Mouse (Mus musculus) liver, embryonic 14.5 days (tissue): ENCODE data around the gene Faap20. TPM values are rescaled to one million over a fixed set of nuclear protein-coding genes. Genes with fewer than 3 reads are reported as not detected.

Experiments used
- ATAC-seq: fragments of 200-750 bp; cut with Nextera tagmentation; 2 replicates; pipeline ENCODE4 v1.8.0; 2017; ENCODE audit warnings: moderate number of reproducible peaks, mild to moderate bottlenecking, moderate library complexity; ENCODE audit not compliant: insufficient read depth
- DNase-seq, 3 experiments: peaks; one replicate each; pipeline ENCODE4 v3.0.0-alpha.2; 2012 to 2013; ENCODE audit warnings: low read depth in 3 of 3, low spot score in 3 of 3
- H3K27ac ChIP-seq: fragments of 300-500 bp; sonication (generic); 2 replicates; pipeline ENCODE4 v1.5.1; 2014; ENCODE audit warnings: moderate library complexity, mild to moderate bottlenecking, control low read depth, inconsistent platforms
- H3K27me3 ChIP-seq: fragments of 300-500 bp; sonication (generic); 2 replicates; pipeline ENCODE4 v1.6.1; 2014; ENCODE audit warnings: mild to moderate bottlenecking, low read length, moderate library complexity; ENCODE audit not compliant: control insufficient read depth, insufficient read depth
- H3K36me3 ChIP-seq: fragments of 300-500 bp; sonication (generic); replicated peaks from 2 replicates; pipeline ENCODE4 v1.6.1; 2014; ENCODE audit warnings: low read depth; ENCODE audit not compliant: control insufficient read depth, insufficient read depth
- H3K4me1 ChIP-seq, 2 experiments: fragments of 200-500 bp in 1 of 2; fragments of 300-500 bp in 1 of 2; sonication (generic) in 1 of 2; replicated peaks; 2 replicates each; pipeline ENCODE4 v1.6.1; 2012 to 2014; ENCODE audit warnings: antibody characterized with exemption in 1 of 2, inconsistent platforms in 1 of 2, low read length in 1 of 2; ENCODE audit not compliant: control insufficient read depth in 2 of 2, insufficient read depth in 2 of 2
- H3K4me2 ChIP-seq: fragments of 300-500 bp; sonication (generic); 2 replicates; pipeline ENCODE4 v1.6.1; 2014; ENCODE audit warnings: low read depth, mild to moderate bottlenecking, control low read depth, moderate library complexity
- H3K4me3 ChIP-seq, 2 experiments: fragments of 200-500 bp in 1 of 2; fragments of 300-500 bp in 1 of 2; sonication (generic) in 1 of 2; 2 replicates each; pipeline ENCODE4 v1.5.1; 2012 to 2014; ENCODE audit warnings: low read depth in 2 of 2, low read length in 2 of 2, mild to moderate bottlenecking in 2 of 2, control low read depth in 1 of 2, inconsistent platforms in 1 of 2, moderate library complexity in 1 of 2; ENCODE audit not compliant: insufficient read depth in 1 of 2
- H3K9ac ChIP-seq: fragments of 300-500 bp; sonication (generic); replicated peaks from 2 replicates; pipeline ENCODE4 v1.6.1; 2014; ENCODE audit warnings: mild to moderate bottlenecking, control low read depth, moderate library complexity
- H3K9me3 ChIP-seq: fragments of 300-500 bp; sonication (generic); 2 replicates; pipeline ENCODE4 v1.6.1; 2016; ENCODE audit warnings: low read length, mixed read lengths; ENCODE audit not compliant: control insufficient read depth
- CTCF ChIP-seq: IDR thresholded peaks from 2 replicates; pipeline ENCODE4 v1.5.1; 2016; ENCODE audit warnings: antibody characterized with exemption, low read depth, control low read depth
- EP300 ChIP-seq: IDR thresholded peaks from 2 replicates; pipeline ENCODE4 v1.6.1; 2016; ENCODE audit warnings: antibody characterized with exemption, low read depth
- WGBS: fragments of 180-500 bp; shearing (Covaris S2); extraction: QIAGEN DNeasy Blood & Tissue Kit; methylation state at CpG from one replicate; pipeline ENCODE4 v1.1.7; 2014; ENCODE audit not compliant: insufficient replicate concordance; 5-methylcytosine and 5-hydroxymethylcytosine counted together
- polyA plus RNA-seq, 2 experiments: library from polyadenylated mRNA; depleted of rRNA in 1 of 2; stranded (reverse) in 1 of 2; unstranded in 1 of 2; fragments of >200 nt; fragmentation: Nextera tagmentation in 1 of 2; extraction: Ambion mirVana in 1 of 2; gene quantifications; 2 replicates each; pipeline versions ENCODE4 v1.2.1 to v1.2.3; 2012 to 2014

Gene Faap20
- polyA plus RNA-seq, 2 experiments: 12.2 to 14.8 TPM

GRCm38 (mm10) chr4:155223594-155224528 lies 25.7 kb upstream of the Faap20 start:
- Histone ChIP-seq H3K4me2 (peak overlapping the region; percentile 79), H3K36me3 (no peaks in the 10 kb centered on the region), H3K9me3 (no peaks in the 10 kb centered on the region), H3K4me1 (peaks cover 5 to 19% of the 10 kb centered on the region in 2 experiments), H3K4me3 (peak overlapping the region; percentile 23 to 70), H3K27ac (peak overlapping the region; percentile 65), H3K27me3 (peaks cover 27% of the 10 kb centered on the region), H3K9ac (peak overlapping the region; percentile 73)
- TF ChIP-seq CTCF (no peak), EP300 (no peak)
- DNase-seq (no peak), ATAC-seq (no peak)
- 23% methylated on average over 20 of the region's 20 CpGs for WGBS

GRCm38 (mm10) chr4:155225918-155226317 lies 23.7 kb upstream of the Faap20 start:
- no peak for ATAC-seq
- peaks cover 5 to 9% of the 10 kb centered on the region in 2 experiments for H3K4me1 ChIP-seq
- H3K9me3 ChIP-seq: no peaks in the 10 kb centered on the region
- no peak overlapping the region for H3K4me3 ChIP-seq
- no peaks in the 10 kb centered on the region for H3K36me3 ChIP-seq
- no peak overlapping the region for H3K9ac ChIP-seq
- peaks cover 19% of the 10 kb centered on the region for H3K27me3 ChIP-seq
- WGBS: 68% methylated on average over 5 of the region's 5 CpGs
- H3K27ac ChIP-seq: no peak overlapping the region
- TF ChIP-seq CTCF (no peak), EP300 (no peak)
- no peak for DNase-seq
- H3K4me2 ChIP-seq: no peak overlapping the region

GRCm38 (mm10) chr4:155227986-155228385 lies 21.6 kb upstream of the Faap20 start:
- ATAC-seq (no peak), DNase-seq (no peak)
- 63% methylated on average over 4 of the region's 4 CpGs for WGBS
- Histone ChIP-seq H3K36me3 (no peaks in the 10 kb centered on the region), H3K9ac (no peak overlapping the region), H3K27me3 (0 out of 2 replicates have a peak, but pooled peaks cover 3% of the 10 kb centered on the region), H3K4me2 (no peak overlapping the region), H3K4me1 (peaks cover 5 to 9% of the 10 kb centered on the region in 2 experiments), H3K27ac (no peak overlapping the region), H3K4me3 (no peak overlapping the region), H3K9me3 (no peaks in the 10 kb centered on the region)
- no peak for TF ChIP-seq EP300
- no peak for TF ChIP-seq CTCF

DNA sequence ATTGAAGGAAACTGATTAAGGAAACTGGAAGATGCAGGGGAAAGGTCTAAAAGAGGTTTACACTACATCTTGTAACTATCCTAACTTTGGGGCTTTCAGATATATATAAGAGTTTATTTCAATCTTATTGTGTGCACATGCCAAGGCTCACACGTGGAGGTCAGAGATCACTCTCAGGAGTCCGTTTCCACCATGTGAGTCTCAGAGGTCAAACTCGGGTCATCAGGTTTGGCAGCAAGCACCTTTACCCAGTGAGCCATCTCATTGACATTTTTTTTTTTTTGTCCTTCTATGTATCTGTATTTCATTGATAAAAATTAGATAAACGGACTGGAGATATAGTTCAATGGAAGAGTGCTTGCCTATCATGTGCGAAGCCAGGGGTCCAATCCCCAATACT lies 21.1 kb upstream of the Faap20 start:
- Histone ChIP-seq H3K4me1 (peaks cover 5 to 12% of the 10 kb centered on the region in 2 experiments), H3K36me3 (no peaks in the 10 kb centered on the region), H3K27ac (no peak overlapping the region), H3K4me2 (no peak overlapping the region), H3K9me3 (no peaks in the 10 kb centered on the region), H3K9ac (no peak overlapping the region), H3K27me3 (0 out of 2 replicates have a peak, but pooled peaks cover 3% of the 10 kb centered on the region), H3K4me3 (no peak overlapping the region)
- ATAC-seq: no peak
- no peak for TF ChIP-seq CTCF
- no peak for TF ChIP-seq EP300
- WGBS: 58% methylated on average over 5 of the region's 5 CpGs
- no peak for DNase-seq

DNA sequence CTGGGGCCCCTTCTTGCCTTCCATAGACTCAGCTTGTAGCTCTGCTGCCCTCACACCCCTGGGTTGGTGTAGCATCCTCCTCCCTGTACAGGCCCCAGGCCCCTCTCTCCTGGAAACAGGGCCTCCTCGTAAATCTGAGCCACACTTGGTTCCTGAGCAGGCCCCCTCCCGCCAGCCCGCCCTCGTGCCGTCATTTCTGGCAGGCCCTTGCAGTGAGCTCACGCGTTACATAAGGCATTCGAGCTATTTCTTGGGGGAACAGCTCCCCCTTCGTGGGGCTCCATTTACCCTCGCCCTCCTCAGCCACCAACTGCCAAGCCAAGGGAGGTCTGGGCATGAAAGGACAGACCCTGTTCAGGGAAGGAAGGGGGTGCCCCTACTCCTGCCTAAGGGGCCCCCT lies 15.7 kb upstream of the Faap20 start:
- Histone ChIP-seq H3K4me3 (no peak overlapping the region), H3K4me1 (peaks cover 0 to 20% of the 10 kb centered on the region in 2 experiments; a peak in 2 of 4 replicates), H3K9me3 (no peaks in the 10 kb centered on the region), H3K9ac (no peak overlapping the region), H3K36me3 (no peaks in the 10 kb centered on the region), H3K27ac (no peak overlapping the region), H3K4me2 (no peak overlapping the region), H3K27me3 (no peaks in the 10 kb centered on the region)
- DNase-seq (no peak), ATAC-seq (no peak)
- WGBS: 25% methylated on average over 10 of the region's 10 CpGs
- no peak for TF ChIP-seq EP300
- TF ChIP-seq CTCF: no peak
